Mouse (Mus musculus) spleen, adult 12 weeks (tissue): ENCODE measurements around the gene Isca2.
A peak's percentile ranks its signal among the peaks of the same experiment; 100 is the strongest.

Experiments
- DNase-seq: peaks from one replicate; pipeline ENCODE4 v3.0.0; 2022; ENCODE audit warnings: low spot score

The Isca2 gene

DNA sequence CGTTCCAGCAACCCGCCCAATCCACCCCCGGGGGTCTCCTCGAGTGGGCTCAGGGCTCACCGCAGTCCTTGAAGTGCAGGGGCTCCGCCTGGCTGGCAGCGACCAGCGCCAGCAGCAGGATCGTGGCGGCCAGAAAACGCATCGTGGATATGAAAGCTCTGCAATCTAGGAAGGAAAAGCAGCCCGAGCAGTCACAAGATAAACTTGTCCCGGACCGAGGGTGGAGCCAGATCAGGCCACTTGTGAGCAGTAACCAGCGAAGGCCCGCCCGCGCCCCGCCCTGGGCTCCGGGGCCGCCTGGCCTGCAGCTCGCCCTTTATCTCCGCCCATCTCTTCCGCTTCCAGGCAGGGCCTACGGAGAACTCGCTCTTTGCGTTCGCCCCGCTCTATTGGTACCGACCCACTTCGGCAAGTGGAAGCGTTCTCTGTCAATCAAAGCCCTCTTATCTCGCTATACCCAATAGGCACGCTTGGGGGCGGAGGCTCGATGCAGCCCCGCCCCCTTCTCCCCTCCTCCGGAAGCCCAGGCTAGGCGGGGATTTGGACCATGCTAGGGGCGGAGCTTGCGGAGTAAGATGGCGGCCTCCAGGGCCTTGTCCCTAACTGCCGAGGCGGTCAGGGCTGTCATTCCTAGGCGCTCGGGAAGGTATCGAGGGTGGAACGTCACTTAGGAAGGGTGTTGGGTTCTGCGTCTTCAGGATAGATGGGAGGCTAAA is at the start of gene Isca2, which contains the start of gene Npc2:
Gene Isca2, plus strand, starts transcription at position 526 of the 716 bp plus-strand sequence.
Gene Npc2, minus strand, starts transcription at position 427 of the 716 bp plus-strand sequence.
- peak; percentile 96 for DNase-seq

DNA sequence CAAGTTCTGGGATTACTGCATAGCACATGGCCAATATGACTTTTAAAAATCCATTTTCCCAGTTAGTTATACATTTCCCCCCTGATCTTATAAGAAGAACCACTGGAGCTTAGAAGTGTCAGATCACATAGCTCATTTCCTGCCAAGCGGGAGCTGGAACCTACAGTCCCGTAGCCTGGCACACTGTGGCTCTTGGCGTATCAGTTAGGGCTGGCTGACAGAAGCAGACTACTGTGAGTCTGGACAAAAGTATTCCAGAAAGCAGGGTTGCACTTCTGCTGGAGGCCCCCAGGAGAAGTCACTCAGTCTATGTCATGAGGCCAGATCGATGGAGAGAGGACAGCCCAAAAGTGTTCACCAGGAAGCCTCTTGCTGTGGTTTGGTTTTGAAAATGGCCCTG is 46.7 kb upstream of the Isca2 start:
- no peak for DNase-seq

- DNase-seq = no peak
Measured at GRCm38 (mm10) chr12:84726986-84727385, 46.1 kb upstream of the Isca2 start.

DNA sequence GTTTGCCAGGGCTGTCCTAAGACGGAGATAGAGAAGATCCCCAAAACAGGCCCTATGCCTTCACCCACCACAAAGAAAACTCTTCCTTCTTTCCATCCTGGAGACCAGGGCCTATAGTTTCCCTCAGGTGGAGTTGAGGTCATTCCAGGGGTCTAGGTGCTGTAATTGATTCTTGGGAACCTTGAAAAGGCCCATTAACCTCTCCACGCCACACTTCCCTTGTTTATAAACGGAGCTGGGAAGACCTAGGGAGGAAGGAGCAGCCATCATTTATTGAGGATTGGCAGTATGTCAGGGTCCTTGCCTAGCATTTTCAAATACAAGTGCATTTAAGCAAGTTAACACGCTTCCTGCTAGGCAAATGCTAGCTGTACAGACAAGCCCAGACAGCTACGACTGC is 45.6 kb upstream of the Isca2 start:
- DNase-seq = no peak

DNA sequence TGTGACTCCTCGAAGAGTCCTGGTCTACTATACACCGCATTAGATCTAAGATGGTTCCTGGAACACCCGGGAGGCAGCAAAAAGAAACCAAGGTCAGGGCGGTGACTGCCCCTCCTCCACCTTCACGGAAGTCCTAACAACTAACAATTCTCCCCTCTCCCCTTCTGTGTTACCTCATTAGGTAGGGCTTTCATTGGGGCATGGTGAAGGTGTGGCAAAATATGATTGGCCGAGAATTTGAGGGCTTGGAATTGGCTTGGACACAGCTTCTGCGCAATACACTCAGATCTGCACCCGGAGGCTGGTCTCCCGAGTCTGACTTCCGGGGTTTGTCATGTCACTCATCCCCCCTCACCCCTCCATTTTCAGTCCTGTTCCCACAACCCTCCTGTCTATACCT is 44.6 kb upstream of the Isca2 start:
- DNase-seq = no peak

GRCm38 (mm10) chr12:84733366-84733765 is 39.7 kb upstream of the Isca2 start:
- DNase-seq = no peak

GRCm38 (mm10) chr12:84743496-84743895 is 29.6 kb upstream of the Isca2 start:
- DNase-seq = no peak

DNA sequence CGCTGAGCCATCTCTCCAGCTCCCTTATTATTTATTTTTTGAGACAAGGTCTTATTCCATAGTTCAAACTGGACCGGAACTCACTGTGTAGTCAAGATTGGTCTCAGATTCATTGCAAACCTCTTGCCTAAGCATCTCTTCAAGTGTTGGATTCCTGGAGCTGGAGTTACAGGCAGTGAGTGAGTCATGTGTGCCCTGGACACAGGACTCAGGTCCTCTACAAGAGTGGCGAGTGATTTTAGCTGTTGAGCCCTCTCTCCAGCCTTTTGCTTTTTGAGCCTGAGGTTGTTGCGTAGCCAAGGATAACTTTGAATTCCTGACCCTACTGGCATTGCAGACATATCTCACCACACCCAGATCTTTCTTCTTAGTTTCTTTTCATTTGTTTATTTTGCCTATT is 27.4 kb upstream of the Isca2 start:
- DNase-seq = no peak

DNA sequence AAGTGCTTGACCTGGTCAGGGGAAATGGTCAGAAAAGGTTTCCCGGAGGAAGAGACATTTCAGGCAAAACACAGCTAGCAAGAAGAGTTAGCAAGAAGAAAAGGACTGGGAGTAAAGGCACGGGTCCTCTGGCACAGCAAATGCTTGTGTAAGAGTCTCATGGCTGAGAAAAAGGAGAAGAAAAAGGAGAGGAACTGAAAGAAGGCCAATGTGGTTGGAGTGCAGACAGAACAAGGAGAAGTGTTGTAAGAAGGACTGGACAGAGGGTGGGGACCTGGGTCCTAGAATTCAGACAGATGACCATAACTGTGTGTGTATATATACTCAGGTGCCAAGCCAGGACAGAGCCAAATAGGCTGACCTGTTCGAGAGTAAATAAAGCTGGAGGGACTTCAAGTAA is 24.9 kb upstream of the Isca2 start:
- DNase-seq = no peak

- no peak for DNase-seq
Measured at GRCm38 (mm10) chr12:84750661-84751060, 22.4 kb upstream of the Isca2 start.

DNA sequence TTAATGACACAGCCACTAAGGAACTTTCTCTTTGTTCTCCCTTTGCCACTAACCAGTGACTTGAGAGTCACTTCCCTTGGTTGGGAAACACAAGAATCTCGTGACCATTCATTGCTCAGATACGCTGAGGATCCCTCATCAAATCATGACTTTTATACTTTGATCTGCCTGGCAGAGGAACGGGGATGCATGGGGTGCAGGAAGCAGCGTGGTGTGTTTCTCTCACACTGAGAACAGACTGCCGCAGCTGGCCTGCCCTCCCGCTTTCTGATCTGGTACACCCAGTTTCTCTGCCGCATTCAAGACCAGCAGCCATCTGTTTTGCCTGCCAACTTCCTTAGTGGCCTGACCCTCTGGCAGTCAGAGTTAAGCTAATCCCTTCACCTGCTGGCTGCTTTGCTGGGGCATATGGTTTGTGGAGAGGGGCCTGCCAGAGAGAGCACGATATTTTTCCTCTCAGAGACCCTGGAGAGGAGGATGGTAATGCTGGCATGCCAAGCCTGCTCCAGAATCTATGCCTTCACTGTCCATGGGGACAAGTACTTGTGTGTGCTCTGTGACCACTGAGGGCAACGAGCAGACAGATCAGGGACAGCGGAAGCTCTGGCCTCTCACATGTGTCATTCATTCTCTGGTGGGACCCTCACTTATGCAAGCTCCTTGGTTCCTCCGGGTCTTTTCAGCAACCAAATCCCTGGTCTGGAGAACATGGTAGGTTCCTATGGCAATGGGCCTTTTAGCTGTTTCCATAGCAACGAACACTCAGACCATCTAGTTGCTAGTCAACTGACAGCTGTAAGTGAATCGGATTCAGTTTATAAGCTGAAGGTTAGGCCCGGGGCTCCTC is 20.7 kb upstream of the Isca2 start:
- DNase-seq = no peak

DNA sequence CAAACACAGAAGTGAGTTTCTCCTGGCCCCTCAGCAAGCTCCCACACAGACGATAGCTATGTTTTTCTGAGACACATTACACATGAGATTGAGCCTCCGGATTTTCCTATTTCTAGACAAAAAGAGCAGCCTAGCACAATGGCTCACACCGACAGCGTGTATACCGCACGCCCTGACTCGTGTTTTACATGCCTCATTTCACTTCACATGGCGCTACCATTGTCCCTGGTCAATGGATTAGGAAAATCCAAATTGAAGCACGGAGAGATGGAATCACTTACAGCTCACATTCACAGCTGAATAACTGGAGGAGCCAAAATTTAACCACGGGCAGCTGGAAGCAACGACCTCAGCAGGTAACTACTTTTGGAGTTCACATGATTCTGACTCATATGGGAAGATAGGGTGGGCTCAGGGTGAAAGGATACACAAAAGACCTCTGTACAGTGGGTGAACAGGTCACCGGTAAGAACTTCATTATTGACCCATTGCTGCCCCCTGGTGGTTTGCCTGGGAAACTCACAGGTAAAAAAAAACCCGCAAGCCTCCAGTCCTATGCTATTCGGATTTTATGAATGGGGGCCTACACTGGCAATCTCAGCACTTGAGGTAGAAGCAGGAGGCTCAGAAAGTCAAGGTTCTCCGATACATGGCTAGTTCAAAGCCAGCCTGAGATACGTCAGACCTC is 17.9 kb upstream of the Isca2 start:
- DNase-seq = peak; percentile 65

- DNase-seq = no peak
Measured at GRCm38 (mm10) chr12:84756016-84756415, 17.0 kb upstream of the Isca2 start.

DNA sequence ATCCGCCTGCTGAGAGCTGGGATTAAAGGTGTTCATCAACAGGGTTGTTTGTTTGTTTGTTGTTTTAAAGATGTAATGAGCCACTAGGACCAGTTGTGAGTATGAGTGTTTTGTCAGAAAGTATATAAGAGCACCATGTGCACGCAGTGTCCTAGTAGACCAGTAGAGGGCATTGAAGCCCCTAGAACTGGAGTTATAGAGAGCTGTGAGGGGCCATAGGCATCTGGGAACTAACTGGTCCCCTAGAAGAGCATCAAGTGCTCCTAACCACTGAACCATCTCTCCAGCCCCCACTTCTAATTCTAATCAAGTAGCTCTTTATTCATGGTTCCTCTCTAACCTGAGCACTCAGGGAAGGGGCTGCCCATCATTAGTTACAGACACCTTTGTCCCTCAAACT is 14.0 kb upstream of the Isca2 start:
- DNase-seq = no peak

- DNase-seq = no peak
Measured at GRCm38 (mm10) chr12:84762532-84762931, 10.5 kb upstream of the Isca2 start.

DNA sequence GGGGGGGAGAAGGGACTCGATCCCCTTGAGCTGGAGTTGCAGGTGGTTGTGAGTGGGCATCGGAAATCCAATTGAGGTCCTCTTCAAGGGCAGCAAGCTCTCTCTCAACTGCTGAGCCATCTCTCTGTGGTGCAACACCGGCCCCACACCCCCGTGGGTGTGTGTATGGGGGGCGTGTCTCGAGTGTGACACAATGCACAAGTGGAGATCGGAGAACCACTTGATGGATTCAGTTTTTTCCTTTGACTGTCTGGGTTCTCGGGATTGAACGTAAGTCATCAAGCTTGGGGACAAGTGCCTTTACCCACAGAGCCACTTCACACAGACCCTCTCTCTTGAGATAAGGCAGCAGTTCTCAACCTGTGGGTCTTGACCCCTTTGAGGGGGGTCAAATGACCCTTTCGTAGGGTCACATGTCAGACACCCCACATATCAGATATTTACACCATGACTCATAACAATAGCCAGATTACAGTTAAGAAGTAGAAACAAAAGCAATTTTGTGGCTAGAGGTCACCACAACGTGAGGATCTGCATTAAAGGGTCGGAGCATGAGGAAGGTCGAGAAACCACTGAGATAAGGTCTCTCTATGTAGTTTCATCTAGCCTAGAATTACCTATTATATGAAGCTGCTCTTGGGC is 9.4 kb upstream of the Isca2 start:
- no peak for DNase-seq

DNA sequence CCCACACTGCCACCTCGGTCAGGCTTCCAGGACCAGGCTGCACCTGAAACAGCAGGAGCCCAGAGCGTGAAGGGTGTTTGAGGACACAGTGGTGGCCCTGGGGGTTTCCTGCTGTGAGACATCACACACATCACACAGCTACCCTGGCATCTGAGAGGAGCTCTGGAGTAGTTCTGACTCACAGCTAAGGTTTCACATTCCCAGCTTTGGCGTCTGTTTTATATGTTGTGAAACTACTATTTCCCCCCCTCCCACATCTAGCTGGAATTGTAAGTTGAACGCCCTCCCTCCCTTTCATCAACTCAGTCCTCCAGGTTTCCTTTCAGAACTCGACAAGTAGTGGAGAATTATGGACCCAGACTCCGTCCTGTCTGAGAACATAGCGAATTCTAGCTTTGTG is 8.3 kb upstream of the Isca2 start:
- no peak for DNase-seq

DNA sequence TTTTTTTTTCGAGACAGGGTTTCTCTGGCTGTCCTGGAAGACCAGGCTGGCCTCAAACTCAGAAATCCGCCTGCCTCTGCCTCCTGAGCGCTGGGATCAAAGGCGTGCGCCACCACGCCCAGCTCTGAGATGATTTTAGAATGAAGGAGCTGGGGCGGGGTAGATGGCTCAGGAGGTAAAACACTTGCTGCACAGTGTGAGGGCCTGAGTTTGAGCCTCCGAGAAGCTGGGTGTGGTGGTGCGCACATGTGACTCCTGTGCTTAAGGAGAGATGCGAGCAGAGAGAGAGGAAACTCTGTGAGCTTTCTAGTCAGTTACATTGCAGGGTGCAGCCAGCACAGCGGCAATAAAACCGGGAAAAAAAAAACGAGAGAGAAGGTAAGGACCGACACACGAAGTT is 7.5 kb upstream of the Isca2 start:
- no peak for DNase-seq

DNA sequence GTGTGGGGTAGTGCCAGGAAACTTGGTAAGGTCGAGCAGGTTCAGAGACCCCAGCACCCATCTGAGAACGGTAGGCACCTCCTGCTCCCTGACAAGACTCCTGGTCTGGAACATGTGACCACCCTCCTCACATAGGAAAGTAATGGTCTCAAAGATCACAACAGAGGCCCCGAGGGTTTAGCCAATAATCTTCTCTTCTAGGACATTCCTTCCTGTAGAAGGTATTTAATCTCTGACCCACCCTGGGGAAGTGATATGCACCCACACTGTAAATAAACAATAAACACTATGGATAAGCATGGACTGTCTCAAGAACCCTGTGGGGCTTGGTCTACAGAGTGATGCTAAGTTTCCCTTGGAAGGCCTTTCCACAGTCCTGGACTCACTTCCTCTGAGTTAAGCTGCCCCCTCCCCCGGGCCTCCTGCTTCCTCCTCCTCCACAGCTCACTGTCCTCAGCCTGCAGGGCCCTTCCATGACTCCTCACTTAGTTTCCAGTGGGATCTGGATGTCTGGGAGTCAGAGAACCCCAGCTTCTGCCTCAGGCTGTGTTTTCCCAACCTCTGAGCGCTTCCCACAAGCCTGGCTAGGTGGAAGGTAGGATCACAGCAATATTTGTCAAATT is 6.8 kb upstream of the Isca2 start:
- no peak for DNase-seq

DNA sequence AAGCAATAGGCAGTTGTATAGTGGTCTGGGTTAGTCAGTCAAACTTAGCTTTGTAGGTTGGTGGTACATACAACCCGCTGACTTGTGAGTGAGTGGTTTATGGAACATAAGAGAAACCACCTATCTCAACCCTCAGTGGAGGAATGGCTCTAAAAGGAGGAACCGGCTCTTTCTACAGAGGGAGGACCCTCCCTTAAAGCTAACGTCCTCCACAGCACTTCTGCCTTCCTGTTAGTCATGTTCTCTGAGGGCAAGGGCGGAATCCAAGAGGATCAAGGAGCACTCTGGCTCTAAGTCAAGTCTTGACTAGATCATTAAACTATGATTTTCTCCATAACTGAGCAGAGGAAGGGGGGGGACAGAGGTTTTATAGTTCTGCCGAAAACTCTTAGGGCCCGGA is 5.5 kb upstream of the Isca2 start:
- DNase-seq = no peak

DNA sequence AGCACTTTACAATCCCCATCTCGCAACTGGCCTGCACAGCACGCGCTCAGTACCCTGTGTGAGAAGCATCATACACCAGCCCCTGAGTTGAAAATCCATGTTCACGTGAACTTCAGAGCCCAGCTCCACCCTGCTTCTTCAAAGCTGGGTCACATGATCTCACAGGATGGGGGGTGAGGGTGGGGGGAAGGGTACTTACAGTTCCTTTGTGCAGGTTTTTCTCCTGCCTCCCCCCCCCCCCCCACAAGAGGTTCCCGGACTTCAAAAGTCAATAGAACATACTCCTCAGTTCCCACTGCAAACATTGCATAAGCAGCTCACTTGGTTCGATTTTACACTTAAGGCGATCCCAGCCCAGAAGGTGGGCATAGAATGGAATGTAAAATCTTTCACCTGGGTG is 3.4 kb upstream of the Isca2 start:
- no peak for DNase-seq

DNA sequence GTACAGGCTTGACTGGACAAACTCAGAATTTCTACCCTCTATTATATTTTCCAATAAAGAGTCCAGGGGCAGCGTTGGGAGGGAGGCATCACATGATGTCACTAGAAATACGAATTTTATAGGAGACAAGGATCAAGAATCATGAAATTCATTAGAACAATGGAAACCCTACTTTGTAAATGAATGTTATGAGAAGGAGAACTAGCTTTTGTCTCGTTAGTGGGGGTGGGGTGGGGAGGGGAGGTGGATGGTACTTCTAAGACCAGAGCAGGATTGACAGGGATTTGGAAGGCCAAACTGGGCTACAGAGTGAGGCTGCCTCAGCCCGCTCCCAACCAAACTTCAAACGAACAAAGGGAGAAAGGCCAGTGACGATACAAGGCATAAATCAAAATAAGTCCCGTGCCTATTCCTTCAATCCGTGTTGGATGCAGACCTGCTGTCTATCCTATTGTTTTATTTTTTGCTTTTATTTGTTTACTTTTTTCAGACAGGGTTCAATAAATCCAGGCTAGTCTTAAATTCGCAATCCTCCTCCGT is 1.0 kb upstream of the Isca2 start:
- DNase-seq = no peak
